Mouse (Mus musculus) cerebellum, adult 2 months (tissue): Measurements from ENCODE around the gene Pou6f1. TPM values are rescaled to one million over a fixed set of nuclear protein-coding genes. Genes with fewer than 3 reads are reported as not detected.
"Not testable (repeated sequence)": the region's sequence is repeated elsewhere in the genome, so short reads cannot be mapped to it uniquely, and the experiment has no call there.

Experiments
- DNase-seq, 2 experiments: peaks; one replicate each; pipeline ENCODE4 v3.0.0; 2021
- H3K27ac ChIP-seq: fragments of 200-500 bp; 2 replicates; pipeline ENCODE4 v1.5.1; 2012; ENCODE audit warnings: low read length, control low read depth, inconsistent platforms; ENCODE audit not compliant: insufficient read depth
- H3K27me3 ChIP-seq: fragments of 200-500 bp; 2 replicates; pipeline ENCODE4 v1.6.1; 2012; ENCODE audit warnings: inconsistent platforms, mild to moderate bottlenecking, low read length, moderate library complexity; ENCODE audit not compliant: control insufficient read depth, insufficient read depth
- H3K4me1 ChIP-seq: fragments of 200-500 bp; 2 replicates; pipeline ENCODE4 v1.6.1; 2011; ENCODE audit warnings: low read length; ENCODE audit not compliant: control insufficient read depth, insufficient read depth
- H3K4me3 ChIP-seq: fragments of 200-500 bp; replicated peaks from 2 replicates; pipeline ENCODE3; 2011; ENCODE audit warnings: mild to moderate bottlenecking, low read depth, low read length, control low read depth; ENCODE audit not compliant: insufficient read depth
- CTCF ChIP-seq: fragments of 200-500 bp; IDR thresholded peaks from 2 replicates; pipeline ENCODE4 v1.5.1; 2011; ENCODE audit warnings: low read depth, mild to moderate bottlenecking, control low read depth, low read length, moderate library complexity, borderline replicate concordance; ENCODE audit not compliant: insufficient read depth
- POLR2A ChIP-seq: fragments of 200-500 bp; IDR thresholded peaks from 2 replicates; pipeline ENCODE4 v1.6.1; 2011; ENCODE audit warnings: low read length, control low read depth, borderline replicate concordance; ENCODE audit not compliant: insufficient read depth
- WGBS: fragments of 180-500 bp; shearing (Covaris S2); methylation state at CpG from one replicate; pipeline ENCODE4 v1.1.7; 2018; 5-methylcytosine and 5-hydroxymethylcytosine counted together
- polyA plus RNA-seq: library from polyadenylated mRNA; depleted of rRNA; stranded (reverse); fragments of >200 nt; gene quantifications from 2 replicates; pipeline ENCODE4 v1.2.3, GENCODE M21; 2012

Pou6f1 gene
- polyA plus RNA-seq, 1 experiment = 63.9 TPM

GRCm38 (mm10) chr15:100627774-100628370 is 28.1 kb upstream of the Pou6f1 start:
- TF ChIP-seq POLR2A (no peak), CTCF (no peak)
- DNase-seq = no peak
- H3K4me1 ChIP-seq = no peaks in the 10 kb centered on the region
- 16% methylated on average over 11 of the region's 11 CpGs for WGBS
- no peak overlapping the region for H3K4me3 ChIP-seq
- no peak overlapping the region for H3K27ac ChIP-seq
- H3K27me3 ChIP-seq = no peaks in the 10 kb centered on the region

- H3K4me1 ChIP-seq = no peaks in the 10 kb centered on the region
- H3K27me3 ChIP-seq = no peaks in the 10 kb centered on the region
- no peak for DNase-seq
- WGBS = 26% methylated on average over 10 of the region's 10 CpGs
- no peak overlapping the region for H3K4me3 ChIP-seq
- TF ChIP-seq POLR2A (no peak), CTCF (no peak)
- H3K27ac ChIP-seq = no peak overlapping the region
These were observed 27.5 kb upstream of the Pou6f1 start for GRCm38 (mm10) chr15:100627287-100627686.

- no peaks in the 10 kb centered on the region for H3K27me3 ChIP-seq
- no peak overlapping the region for H3K4me3 ChIP-seq
- WGBS = 85% methylated on average over 3 of the region's 3 CpGs
- H3K27ac ChIP-seq = no peak overlapping the region
- no peak for DNase-seq
- no peaks in the 10 kb centered on the region for H3K4me1 ChIP-seq
- TF ChIP-seq CTCF (no peak), POLR2A (no peak)
These were observed 24.7 kb upstream of the Pou6f1 start for GRCm38 (mm10) chr15:100624435-100624834.

GRCm38 (mm10) chr15:100623754-100624153 is 24.0 kb upstream of the Pou6f1 start:
- TF ChIP-seq CTCF (no peak), POLR2A (no peak)
- WGBS = 85% methylated on average over 9 of the region's 9 CpGs
- DNase-seq = no peak
- Histone ChIP-seq H3K4me3 (no peak overlapping the region), H3K27me3 (no peaks in the 10 kb centered on the region), H3K27ac (no peak overlapping the region), H3K4me1 (no peaks in the 10 kb centered on the region)

GRCm38 (mm10) chr15:100622164-100622563 is 22.4 kb upstream of the Pou6f1 start:
- 78% methylated on average over 7 of the region's 7 CpGs for WGBS
- DNase-seq = no peak

GRCm38 (mm10) chr15:100621671-100622070 is 21.9 kb upstream of the Pou6f1 start:
- not testable (repeated sequence) for DNase-seq, H3K4me3 ChIP-seq, H3K27me3 ChIP-seq, H3K4me1 ChIP-seq, H3K27ac ChIP-seq
- WGBS = 57% methylated on average over 9 of the region's 9 CpGs

More at GRCm38 (mm10) chr15:100622164-100622563, 22.4 kb upstream of the Pou6f1 start:
- Histone ChIP-seq H3K4me1 (no peaks in the 10 kb centered on the region), H3K4me3 (no peak overlapping the region), H3K27me3 (no peaks in the 10 kb centered on the region), H3K27ac (no peak overlapping the region)
- TF ChIP-seq CTCF (no peak), POLR2A (no peak)

GRCm38 (mm10) chr15:100619200-100619599 is 19.4 kb upstream of the Pou6f1 start:
- Histone ChIP-seq H3K27me3 (no peaks in the 10 kb centered on the region), H3K27ac (no peak overlapping the region), H3K4me3 (no peak overlapping the region), H3K4me1 (no peaks in the 10 kb centered on the region)
- TF ChIP-seq POLR2A (no peak), CTCF (no peak)
- 58% methylated on average over 7 of the region's 7 CpGs for WGBS
- no peak for DNase-seq

- Histone ChIP-seq H3K4me3 (peak overlapping the region; percentile 91), H3K4me1 (no peaks in the 10 kb centered on the region), H3K27ac (peak overlapping the region; percentile 92), H3K27me3 (no peaks in the 10 kb centered on the region)
- no peak for DNase-seq
- TF ChIP-seq CTCF (no peak), POLR2A (no peak)
- under 1% methylated on average over 19 of the region's 19 CpGs for WGBS
These were observed 16.4 kb upstream of the Pou6f1 start for GRCm38 (mm10) chr15:100616221-100616620.

GRCm38 (mm10) chr15:100615825-100616220 is 16.0 kb upstream of the Pou6f1 start:
- peak; percentile 86 to 87 for DNase-seq
- Histone ChIP-seq H3K4me3 (peak overlapping the region; percentile 91), H3K27ac (peak overlapping the region; percentile 92), H3K27me3 (no peaks in the 10 kb centered on the region), H3K4me1 (no peaks in the 10 kb centered on the region)
- WGBS = under 1% methylated on average over 41 of the region's 43 CpGs
- TF ChIP-seq CTCF = no peak
- no peak; the same call in 1 of the 2 replicates for TF ChIP-seq POLR2A
